Mouse (Mus musculus) embryonic stem cell, embryonic (primary cell): Measurements from ENCODE around the gene Riiad1.

Experiments used
- CTCF ChIA-PET, 4 experiments: fragments of 300-600 bp in 2 of 4; fragments of 350-600 bp in 2 of 4; sonication (Branson Sonifier 250); formaldehyde crosslinking; loops; one replicate each; lab custom pipeline; 2022; ENCODE audit warnings: inconsistent platforms in 2 of 4; lab: Charles Lee
- POLR2A ChIA-PET, 4 experiments: fragments of 300-600 bp in 2 of 4; fragments of 350-600 bp in 2 of 4; sonication (Branson Sonifier 250); formaldehyde crosslinking; loops; one replicate each; lab custom pipeline; 2022; ENCODE audit warnings: antibody characterized with exemption in 4 of 4, inconsistent platforms in 1 of 4; lab: Charles Lee

Gene Riiad1

DNA sequence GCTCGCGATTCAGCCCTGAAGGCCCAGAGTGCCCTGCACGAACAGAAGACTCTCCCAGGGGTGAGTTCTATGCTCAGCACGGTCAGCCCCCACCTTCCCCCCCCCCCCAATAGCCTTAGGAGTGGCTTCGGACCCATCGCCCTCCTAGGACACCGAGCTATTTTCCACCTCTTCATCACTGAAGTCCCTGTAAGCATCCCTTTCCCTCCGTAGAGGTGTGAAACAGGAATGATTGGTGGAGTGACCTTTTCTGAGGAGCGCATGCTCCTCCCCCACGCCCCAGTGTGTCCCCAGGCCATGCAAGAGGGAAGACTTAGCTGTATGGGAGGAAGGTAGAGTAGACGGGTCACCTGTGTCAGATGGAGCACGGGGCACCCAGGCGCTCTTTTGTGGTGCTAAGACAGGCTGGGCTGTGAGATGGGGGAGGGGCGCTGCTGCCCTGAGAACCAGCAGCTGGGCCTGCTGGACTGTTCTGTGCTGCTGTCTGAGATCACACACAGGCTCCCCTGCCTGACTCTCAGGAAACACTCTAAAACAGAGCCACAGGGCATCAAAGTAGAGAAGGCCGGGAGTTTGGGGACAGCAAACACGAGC is at the start of gene Riiad1:
TSS of gene Riiad1 (minus strand) at position 51 of the 594 bp plus-strand sequence.
- ChIA-PET POLR2A (interaction anchor here in 3 of 4 experiments (1.2 to 2.6 kb wide), 9 partner anchors 8 to 24 kb away, joined by 3 to 15 read pairs (median 5); no protein-coding TSS in a partner anchor), CTCF (interaction anchor here in 2 of 4 experiments (0.6 to 1.3 kb wide), 4 partner anchors 22 to 422 kb away, joined by 3 to 5 read pairs (median 4); no protein-coding TSS in a partner anchor)

DNA sequence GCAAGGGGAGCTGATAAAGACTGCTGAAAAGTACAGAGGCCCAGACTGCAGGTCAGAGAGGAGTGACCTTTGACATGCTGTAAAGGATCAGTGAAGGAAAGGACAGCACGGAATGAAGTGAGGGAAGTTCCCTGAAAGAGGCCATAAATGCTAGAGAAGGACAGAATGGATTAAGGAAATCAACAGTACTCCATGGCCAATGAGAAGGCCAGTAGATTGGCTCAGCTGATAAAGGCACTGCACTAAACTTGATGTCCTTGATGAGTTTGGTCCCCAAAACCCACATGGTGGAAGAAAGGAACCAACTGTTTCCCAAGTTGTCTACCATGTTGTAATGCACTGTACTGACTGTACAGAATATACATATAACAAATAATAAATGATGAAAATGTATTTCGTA is 46.6 kb upstream of the Riiad1 start:
- ChIA-PET CTCF (interaction anchor here in 1 of 4 experiments (1.4 kb wide), 1 partner anchor 71 kb away, joined by 3 read pairs; no protein-coding TSS in a partner anchor), POLR2A (no interaction called here)

DNA sequence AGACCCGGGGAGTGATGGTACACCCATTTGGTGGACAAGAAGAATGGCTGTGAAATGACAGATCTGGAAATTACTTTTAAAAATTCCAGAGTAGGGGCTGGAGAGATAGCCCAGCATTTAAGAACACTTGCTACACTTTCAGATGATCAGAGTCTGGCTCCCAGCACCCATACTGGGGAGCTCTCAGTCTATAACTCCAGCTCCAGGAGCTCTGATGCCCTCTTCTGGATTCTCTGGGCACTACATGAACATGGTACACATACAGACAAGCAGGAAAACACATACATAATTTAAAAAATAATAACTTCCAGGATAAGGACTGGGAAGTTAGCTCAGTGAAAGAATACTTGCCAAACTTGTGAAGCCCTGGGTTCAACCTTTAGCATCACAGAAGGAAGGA is 26.5 kb upstream of the Riiad1 start:
- POLR2A ChIA-PET: interaction anchor here in 2 of 4 experiments (0.7 to 1.7 kb wide), 7 partner anchors 12 to 64 kb away, joined by 3 to 6 read pairs (median 3); no protein-coding TSS in a partner anchor
- CTCF ChIA-PET: interaction anchor here (0.5 to 2.9 kb wide), 32 partner anchors 8 to 346 kb away, joined by 3 to 21 read pairs (median 4); partner anchors contain the start of genes Mrpl9 (in 1 of the 4), Riiad1 (in 1 of the 4) and Snx27 (in 1 of the 4)

DNA sequence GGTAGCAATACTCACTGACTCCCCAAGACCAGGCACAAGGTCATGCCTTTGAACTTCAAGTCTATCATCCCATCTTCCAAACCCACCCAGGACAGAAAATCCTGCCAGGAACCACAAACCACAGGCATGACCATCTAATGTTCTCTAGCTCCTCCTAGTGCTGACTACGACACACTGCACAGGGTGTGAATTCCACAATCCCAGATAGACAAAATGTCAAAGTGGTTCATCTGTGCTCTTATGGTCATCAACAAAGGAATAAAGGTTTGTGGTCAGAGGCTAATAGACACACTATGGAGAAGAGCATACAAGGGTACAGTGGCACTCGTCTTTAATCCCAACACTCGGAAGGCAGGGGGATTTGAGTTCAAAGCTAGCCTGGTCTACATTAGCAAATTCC is 22.1 kb upstream of the Riiad1 start:
- POLR2A ChIA-PET: interaction anchor here in 3 of 4 experiments (0.7 to 1.4 kb wide), 6 partner anchors 9 to 284 kb away, joined by 3 to 6 read pairs (median 4); partner anchors contain the start of genes Cgn (in 1 of the 3) and Mrpl9 (in 1 of the 3)
- CTCF ChIA-PET: interaction anchor here (0.5 to 2.3 kb wide), 41 partner anchors 9 to 416 kb away, joined by 3 to 28 read pairs (median 4); partner anchors contain the start of genes Cgn (in 1 of the 4), Pogz (in 1 of the 4) and Riiad1 (in 1 of the 4)

DNA sequence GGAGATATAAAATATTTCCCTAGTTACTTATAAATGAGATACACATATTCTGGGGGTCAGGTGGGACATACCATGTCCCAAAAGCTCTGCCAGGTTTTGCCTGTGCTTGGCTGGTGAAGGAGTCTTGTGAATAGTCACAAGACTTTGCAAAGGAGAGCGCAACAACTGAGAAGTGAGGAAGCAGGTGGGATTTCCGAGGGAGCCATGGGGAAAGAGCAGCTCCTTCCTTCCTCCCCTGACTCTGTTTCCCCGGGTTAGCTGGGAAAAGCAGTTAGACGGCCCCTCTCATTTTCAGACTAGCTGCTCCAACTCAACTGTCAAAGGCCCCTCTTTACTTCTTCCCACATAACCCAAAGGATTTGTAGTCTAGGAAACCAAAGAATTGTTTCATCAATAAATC is 17.0 kb upstream of the Riiad1 start:
- CTCF ChIA-PET: interaction anchor here in 2 of 4 experiments (1.1 to 1.3 kb wide), 2 partner anchors 11 to 41 kb away, joined by 3 read pairs; no protein-coding TSS in a partner anchor
- POLR2A ChIA-PET: interaction anchor here in 2 of 4 experiments (1.0 to 1.6 kb wide), 3 partner anchors 9 to 29 kb away, joined by 3 to 6 read pairs (median 3); no protein-coding TSS in a partner anchor

DNA sequence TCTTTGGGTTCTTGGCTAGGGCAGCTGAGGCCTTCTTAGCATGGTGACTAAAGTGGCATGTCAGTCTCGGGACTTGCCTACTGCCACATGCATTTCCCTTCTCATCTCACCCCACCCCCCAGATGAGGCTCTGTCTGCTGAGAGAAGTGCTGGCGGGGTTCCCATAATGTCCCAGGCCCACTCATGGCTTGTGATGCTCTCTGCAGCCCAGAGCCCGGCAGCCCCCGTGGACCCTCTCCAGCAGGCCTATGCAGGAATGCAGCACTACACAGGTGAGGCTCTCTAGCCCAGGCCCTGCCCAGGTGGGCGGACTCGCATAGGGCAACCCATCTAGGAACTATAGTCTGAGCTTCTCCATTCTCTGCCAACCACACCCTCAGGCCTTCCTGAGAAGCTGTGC is 7.4 kb upstream of the Riiad1 start:
- CTCF ChIA-PET: interaction anchor here in 3 of 4 experiments (0.6 to 1.6 kb wide), 3 partner anchors 15 to 290 kb away, joined by 3 to 6 read pairs (median 3); no protein-coding TSS in a partner anchor
- POLR2A ChIA-PET: interaction anchor here (0.6 to 1.6 kb wide), 7 partner anchors 8 to 92 kb away, joined by 3 to 12 read pairs (median 3); no protein-coding TSS in a partner anchor

DNA sequence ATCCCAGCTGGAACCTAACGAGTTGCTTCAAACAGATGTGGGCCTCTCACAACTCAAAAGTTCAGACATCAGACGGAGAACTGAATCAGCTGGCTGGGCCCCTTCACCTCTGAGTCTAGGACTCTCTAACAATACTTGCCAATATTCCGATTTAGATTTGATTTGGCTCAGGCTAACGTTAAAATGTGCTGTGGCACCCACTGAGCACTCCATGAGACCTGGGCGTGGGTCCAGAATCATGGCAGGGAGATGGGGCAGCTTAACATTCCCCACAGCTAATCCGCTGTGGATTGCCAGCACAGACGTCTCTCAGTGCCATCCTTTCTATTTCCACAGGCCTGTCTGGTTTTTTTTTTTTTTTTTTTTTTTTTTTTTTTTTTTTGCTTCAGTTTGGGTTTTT is 5.8 kb upstream of the Riiad1 start:
- ChIA-PET POLR2A (interaction anchor here in 2 of 4 experiments (0.6 to 2.0 kb wide), 8 partner anchors 9 to 419 kb away, joined by 3 to 9 read pairs (median 3); partner anchors contain the start of gene Tdrkh (in 1 of the 2)), CTCF (no interaction called here)

DNA sequence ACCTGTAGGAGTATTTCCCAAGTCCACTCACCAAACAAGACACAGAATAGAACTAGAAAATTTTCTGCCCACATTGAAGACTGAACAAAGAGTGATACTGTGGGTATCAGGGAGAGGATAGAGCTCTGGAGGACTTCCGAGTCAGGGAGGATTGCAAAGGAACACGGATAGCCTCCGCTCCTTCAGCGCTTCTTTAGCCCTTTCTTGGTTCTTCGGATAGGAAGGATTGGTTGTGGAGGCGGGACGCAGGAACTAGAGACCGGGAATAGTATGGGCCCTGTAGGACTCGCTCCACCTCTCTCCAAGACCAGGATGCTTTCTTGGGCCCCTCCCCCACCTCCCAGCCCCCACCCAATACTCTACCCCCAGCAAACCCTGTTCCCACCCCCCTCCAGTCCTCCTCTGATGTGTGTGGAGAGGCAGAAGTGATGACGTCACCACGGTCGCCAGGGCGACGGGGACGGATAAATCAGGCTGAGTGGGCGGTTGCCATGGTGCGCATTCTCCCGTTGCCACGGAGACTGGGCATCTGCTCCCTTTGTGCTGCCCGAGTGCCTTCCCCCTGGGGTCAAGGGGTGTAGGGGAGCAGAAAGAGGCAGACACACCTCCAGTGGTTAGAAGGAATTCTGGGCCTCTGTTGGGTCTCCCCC is 3.8 kb upstream of the Riiad1 start:
- ChIA-PET CTCF (no interaction called here), POLR2A (interaction anchor here in 2 of 4 experiments (0.6 to 2.5 kb wide), 5 partner anchors 9 to 112 kb away, joined by 3 to 12 read pairs (median 3); partner anchors contain the start of genes Mrpl9 (in 1 of the 2) and Oaz3 (in 1 of the 2))

DNA sequence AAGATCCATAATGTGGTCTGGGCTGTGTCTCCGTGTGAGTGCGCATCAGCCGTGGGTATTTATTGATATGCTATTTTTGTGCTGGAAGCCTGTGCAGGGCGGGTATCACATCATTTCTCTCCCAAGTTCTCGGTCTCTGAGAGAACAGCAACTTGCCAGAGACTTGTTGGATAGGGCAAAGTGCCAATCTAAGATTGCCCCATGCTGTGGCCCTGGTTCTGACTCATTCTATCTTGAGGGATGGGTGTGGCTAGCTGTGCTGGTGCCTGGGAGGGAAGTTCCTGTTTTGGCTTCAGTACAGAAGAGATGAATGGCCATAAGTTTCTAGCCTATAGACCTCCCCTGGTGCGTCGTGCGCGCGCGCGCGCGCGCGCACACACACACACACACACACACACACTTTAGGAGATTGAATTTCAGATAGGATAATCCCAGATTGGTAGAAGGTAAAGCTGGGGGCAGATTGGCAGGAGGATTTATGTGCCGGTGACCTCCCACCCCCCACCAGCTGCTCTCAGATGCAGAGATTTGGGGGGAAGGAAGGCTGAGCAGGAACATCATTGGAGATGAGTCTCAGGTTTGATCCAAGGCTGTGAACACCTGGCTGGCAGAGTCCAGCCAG is 2.7 kb upstream of the Riiad1 start:
- ChIA-PET POLR2A (interaction anchor here in 2 of 4 experiments (0.6 to 2.5 kb wide), 5 partner anchors 10 to 111 kb away, joined by 3 to 12 read pairs (median 3); no protein-coding TSS in a partner anchor), CTCF (interaction anchor here in 1 of 4 experiments (0.6 kb wide), 1 partner anchor 1383 kb away, joined by 3 read pairs; no protein-coding TSS in a partner anchor)

DNA sequence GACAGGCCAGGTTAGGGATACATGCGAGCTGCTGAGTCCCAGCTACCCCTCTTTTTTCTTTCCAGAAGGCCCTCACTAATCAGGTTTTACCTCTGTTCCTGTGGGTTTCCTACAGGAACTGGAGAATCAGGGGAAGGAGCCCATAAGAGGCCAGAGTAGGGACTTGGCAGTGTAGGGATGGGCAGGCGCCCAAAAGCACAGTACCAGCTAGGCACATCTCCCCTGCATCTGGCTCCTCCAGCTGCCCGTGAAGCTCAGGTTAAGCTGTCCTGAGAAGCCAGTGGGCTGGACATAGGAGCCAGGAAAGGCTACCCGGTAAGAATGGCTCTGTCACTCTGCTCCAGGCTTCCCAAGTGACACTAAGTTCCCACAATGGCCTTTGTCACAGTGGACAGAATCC is 1.3 kb upstream of the Riiad1 start:
- POLR2A ChIA-PET: interaction anchor here in 1 of 4 experiments (1.2 to 2.6 kb wide), 4 partner anchors 9 to 17 kb away, joined by 3 to 15 read pairs (median 5); no protein-coding TSS in a partner anchor
- CTCF ChIA-PET: interaction anchor here in 1 of 4 experiments (1.3 kb wide), 1 partner anchor 25 kb away, joined by 4 read pairs; no protein-coding TSS in a partner anchor

DNA sequence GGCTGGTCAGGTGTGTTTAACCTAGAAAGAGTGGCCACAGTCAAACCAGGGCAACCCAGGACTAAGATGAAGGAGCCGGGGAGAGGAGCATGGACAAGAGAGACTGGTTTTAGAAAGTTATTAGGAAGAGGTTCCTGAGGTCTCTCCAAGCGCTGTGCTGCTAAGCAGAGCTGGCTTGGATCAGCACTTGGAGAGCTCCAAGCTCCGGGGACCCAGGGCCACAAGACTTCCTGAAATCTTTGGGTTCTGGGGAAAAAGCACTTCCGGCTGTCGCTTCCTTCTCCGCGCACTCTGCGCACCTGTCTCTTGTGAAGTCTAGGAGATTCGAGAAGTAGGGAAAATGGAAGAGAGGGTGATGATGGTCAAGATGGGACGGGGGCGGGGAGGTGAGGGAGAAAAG is 577 bp downstream of the Riiad1 start:
- POLR2A ChIA-PET: interaction anchor here in 3 of 4 experiments (0.6 to 2.6 kb wide), 16 partner anchors 8 to 1349 kb away, joined by 3 to 15 read pairs (median 4); no protein-coding TSS in a partner anchor
- CTCF ChIA-PET: interaction anchor here in 2 of 4 experiments (0.6 to 1.0 kb wide), 6 partner anchors 23 to 423 kb away, joined by 3 to 8 read pairs (median 4); no protein-coding TSS in a partner anchor

DNA sequence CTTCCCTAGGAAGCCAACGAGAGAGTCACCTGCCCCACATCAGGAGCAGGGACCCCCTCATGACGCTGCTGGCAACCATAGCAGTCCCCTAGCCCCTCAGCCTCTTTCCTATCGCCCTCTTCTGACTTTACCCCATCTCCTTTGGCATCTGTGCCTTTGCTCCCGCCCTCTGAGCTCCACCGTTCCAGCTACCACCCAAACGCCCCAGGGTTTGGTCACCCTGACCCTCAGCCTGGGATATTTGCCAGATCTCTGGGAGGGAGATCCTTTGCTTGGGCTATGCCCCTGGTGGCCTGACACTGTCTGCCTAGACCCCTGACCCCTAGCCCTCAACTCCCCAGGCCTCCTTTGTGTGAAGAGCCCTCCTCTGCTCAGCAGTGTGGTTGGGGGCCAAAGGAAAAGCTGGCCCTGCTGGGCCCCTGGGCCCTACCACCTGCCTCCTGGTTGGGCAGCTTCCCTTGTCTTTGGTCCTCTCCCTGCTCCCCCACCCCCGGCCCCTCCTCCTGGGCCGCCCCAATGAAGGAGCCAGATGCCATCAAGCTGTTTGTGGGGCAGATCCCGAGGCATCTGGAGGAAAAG is 1.5 kb downstream of the Riiad1 start:
- ChIA-PET POLR2A (interaction anchor here in 3 of 4 experiments (0.6 to 3.2 kb wide), 10 partner anchors 10 to 1350 kb away, joined by 3 to 15 read pairs (median 5); no protein-coding TSS in a partner anchor), CTCF (interaction anchor here in 2 of 4 experiments (0.6 to 0.9 kb wide), 2 partner anchors 85 to 112 kb away, joined by 4 to 8 read pairs; no protein-coding TSS in a partner anchor)

DNA sequence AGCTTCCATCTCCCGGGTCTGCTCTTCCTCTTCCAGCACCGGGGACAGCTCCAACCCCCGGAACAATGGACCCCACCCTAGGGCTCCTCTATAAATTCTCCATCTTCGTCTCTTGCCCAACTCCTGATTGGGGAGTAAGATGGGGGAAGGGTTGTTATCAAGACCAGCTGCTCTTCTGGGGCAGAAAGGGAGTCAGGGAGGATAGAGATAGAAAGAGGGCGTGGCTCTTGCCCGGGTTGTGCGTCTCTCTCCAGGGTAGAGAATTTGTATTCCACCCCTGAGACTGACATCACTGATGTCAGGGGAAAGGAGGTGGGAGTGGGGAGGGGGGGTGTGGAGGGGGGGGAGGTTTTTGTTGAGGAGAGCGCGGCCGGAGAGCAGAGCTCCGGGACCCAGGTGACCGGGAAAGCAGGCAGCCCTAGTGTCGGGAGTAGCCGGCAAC is 2.1 kb downstream of the Riiad1 start, which contains the start of gene Celf3:
TSS of gene Celf3 (plus strand) at position 315 of the 442 bp plus-strand sequence.
- CTCF ChIA-PET: interaction anchor here in 2 of 4 experiments (0.6 to 1.3 kb wide), 2 partner anchors 111 to 424 kb away, joined by 4 to 7 read pairs; no protein-coding TSS in a partner anchor

DNA sequence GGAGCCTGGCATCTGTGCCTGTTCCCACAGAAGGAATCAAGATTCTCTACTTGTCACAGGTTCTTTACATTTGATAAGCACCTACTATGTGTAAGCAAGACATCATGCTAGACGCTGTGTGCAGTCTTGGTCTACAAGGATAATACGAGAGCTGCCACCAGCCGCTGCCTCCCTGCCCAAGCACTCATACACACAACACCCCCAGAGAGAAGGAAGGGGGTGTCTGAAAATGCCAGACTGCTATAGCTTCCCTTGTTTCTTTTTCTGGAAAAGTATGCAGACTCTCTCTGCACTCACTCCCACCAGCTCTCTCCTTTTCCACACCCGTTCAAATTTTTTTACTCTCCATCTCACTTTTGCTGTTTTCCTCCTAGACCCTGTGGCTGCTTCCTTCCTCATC is 2.7 kb downstream of the Riiad1 start:
- ChIA-PET CTCF (interaction anchor here in 1 of 4 experiments (1.3 kb wide), 1 partner anchor 111 kb away, joined by 4 read pairs; no protein-coding TSS in a partner anchor), POLR2A (interaction anchor here in 3 of 4 experiments (0.7 to 3.2 kb wide), 10 partner anchors 9 to 1414 kb away, joined by 3 to 10 read pairs (median 5); partner anchors contain the start of gene Them4 (in 1 of the 3))

More for the DNA sequence above, 2.1 kb downstream of the Riiad1 start, which contains the start of gene Celf3:
- POLR2A ChIA-PET: interaction anchor here in 3 of 4 experiments (0.6 to 3.2 kb wide), 12 partner anchors 8 to 1498 kb away, joined by 3 to 10 read pairs (median 4); partner anchors contain the start of gene Them4 (in 1 of the 3)

DNA sequence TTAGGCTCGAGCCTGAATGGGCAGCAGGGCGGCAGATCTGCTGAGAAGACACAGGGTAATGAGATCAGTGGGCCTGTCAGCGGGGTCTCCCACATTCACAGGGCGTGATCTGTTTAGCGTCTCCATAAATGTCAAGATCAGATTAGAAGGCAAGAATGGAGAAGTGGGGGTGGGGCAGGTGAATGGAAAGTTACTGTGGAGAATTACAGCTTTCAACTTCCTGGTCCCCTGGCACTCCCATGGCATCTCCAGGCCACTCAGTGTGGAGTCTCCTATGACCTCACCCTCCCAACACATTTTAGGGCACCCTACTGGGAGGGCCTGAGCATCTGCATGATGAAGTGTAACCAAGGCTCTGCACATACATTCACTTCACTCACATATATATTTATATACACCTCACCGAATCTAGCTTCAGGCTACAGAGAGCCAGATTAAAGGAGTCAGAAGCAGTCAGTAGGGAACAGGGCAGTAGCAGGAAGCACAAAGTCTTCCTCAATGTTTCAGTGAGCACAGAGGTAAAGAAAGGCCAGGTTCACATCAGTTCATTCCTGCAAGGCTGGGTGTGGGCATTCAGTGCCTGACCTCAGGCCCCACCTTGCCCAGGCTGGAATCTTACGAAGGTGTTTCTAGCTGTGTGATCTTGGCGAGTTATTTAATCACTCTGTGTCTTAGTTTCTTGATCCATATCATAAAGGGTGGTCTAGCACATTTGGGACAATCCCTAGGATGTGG is 3.7 kb downstream of the Riiad1 start:
- CTCF ChIA-PET: interaction anchor here in 2 of 4 experiments (0.6 to 1.3 kb wide), 2 partner anchors 18 to 110 kb away, joined by 4 to 5 read pairs; no protein-coding TSS in a partner anchor
- POLR2A ChIA-PET: interaction anchor here in 2 of 4 experiments (0.6 to 3.2 kb wide), 5 partner anchors 8 to 1415 kb away, joined by 4 to 10 read pairs (median 7); no protein-coding TSS in a partner anchor
